Mouse (Mus musculus) intestine, postnatal 0 days (tissue): ENCODE data around the gene Cd48. TPM values are rescaled to one million over a fixed set of nuclear protein-coding genes. Genes with fewer than 3 reads are reported as not detected.

Experiments used
- ATAC-seq: fragments of 200-750 bp; cut with Nextera tagmentation; 2 replicates; pipeline ENCODE4 v1.8.0; 2017; ENCODE audit warnings: mild to moderate bottlenecking, moderate TSS enrichment, moderate library complexity
- H3K27ac ChIP-seq: fragments of 300-500 bp; sonication (generic); 2 replicates; pipeline ENCODE4 v1.5.1; 2014; ENCODE audit warnings: mild to moderate bottlenecking, low read depth, low read length, moderate library complexity
- H3K27me3 ChIP-seq: fragments of 300-500 bp; sonication (generic); replicated peaks from 2 replicates; pipeline ENCODE4 v1.6.1; 2014; ENCODE audit warnings: low read length, mixed read lengths; ENCODE audit not compliant: control insufficient read depth, insufficient read depth
- H3K36me3 ChIP-seq: fragments of 300-500 bp; sonication (generic); 2 replicates; pipeline ENCODE4 v1.6.1; 2014; ENCODE audit warnings: mild to moderate bottlenecking, moderate library complexity; ENCODE audit not compliant: control insufficient read depth, insufficient read depth
- H3K4me1 ChIP-seq: fragments of 300-500 bp; sonication (generic); replicated peaks from 2 replicates; pipeline ENCODE4 v1.6.1; 2014; ENCODE audit warnings: antibody characterized with exemption, low read length, mixed read lengths; ENCODE audit not compliant: control insufficient read depth, insufficient read depth
- H3K4me2 ChIP-seq: fragments of 300-500 bp; sonication (generic); replicated peaks from 2 replicates; pipeline ENCODE4 v1.6.1; 2014; ENCODE audit warnings: low read depth, mild to moderate bottlenecking, moderate library complexity
- H3K4me3 ChIP-seq: fragments of 300-500 bp; sonication (generic); 2 replicates; pipeline ENCODE4 v1.5.1; 2014; ENCODE audit warnings: low read depth, low read length
- H3K9ac ChIP-seq: fragments of 300-500 bp; sonication (generic); 2 replicates; pipeline ENCODE4 v1.6.1; 2014; ENCODE audit warnings: mild to moderate bottlenecking, low read depth, low read length
- H3K9me3 ChIP-seq: fragments of 300-500 bp; sonication (generic); 2 replicates; pipeline ENCODE4 v1.6.1; 2016; ENCODE audit warnings: mixed run types; ENCODE audit not compliant: control insufficient read depth
- CTCF ChIP-seq: sonication (generic); IDR thresholded peaks from 2 replicates; pipeline ENCODE4 v1.5.1; 2016; ENCODE audit warnings: low read depth, mild to moderate bottlenecking, control low read depth, antibody characterized with exemption, moderate library complexity
- WGBS: fragments of 180-500 bp; shearing (Covaris S2); extraction: QIAGEN DNeasy Blood & Tissue Kit; methylation state at CpG from one replicate; pipeline ENCODE4 v1.1.7; 2014; 5-methylcytosine and 5-hydroxymethylcytosine counted together
- polyA plus RNA-seq: library from polyadenylated mRNA; unstranded; fragments of >200 nt; fragmentation: Nextera tagmentation; extraction: Ambion mirVana; gene quantifications from 2 replicates; pipeline ENCODE4 v1.2.1, GENCODE M21; 2015

Gene Cd48
- polyA plus RNA-seq = 3.9 and 4.3 TPM in 2 replicates

DNA sequence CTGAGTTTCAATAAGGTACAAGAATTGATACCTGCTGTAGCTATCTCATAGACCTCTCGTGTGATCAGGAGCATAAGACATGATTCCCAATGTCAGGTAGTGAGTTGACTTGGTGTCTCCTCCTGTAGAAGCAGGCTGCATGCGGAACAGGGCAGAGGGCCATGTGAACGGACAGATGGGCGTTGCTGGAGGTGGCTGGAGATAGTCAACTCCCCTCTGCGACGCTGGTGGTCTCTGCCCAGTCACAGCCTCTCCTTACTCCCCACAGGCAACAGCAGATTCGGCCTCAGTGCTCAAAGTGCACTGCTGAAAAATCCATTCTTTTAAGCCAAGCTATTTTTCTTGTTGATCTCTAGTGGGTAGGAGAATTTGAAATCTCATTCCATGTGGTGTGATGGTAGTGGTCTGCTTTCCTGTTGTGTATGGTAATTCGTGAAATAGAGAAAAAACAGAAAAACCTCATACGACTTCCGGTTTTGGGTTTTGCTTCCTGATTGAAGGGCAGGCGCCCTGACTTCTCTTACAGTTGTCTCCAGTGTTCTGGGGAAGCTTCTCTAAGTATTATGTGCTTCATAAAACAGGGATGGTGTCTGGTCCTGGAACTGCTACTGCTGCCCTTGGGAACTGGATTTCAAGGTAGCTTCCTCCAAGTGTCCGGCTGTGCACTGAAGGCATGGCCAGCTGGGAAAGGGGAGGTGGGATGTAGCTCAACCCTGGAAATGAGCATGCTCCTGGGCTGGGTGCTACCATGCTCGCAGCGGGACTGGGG is at the start of gene Cd48:
TSS of gene Cd48 (plus strand) at position 479 of the 769 bp plus-strand sequence.
- Histone ChIP-seq H3K27ac (no peak within 1 kb of the TSS), H3K9ac (no peak within 1 kb of the TSS), H3K36me3 (no peaks in the 10 kb centered on the region), H3K4me2 (no peak within 1 kb of the TSS), H3K9me3 (no peaks in the 10 kb centered on the region), H3K27me3 (no peaks in the 10 kb centered on the region), H3K4me3 (no peak within 1 kb of the TSS), H3K4me1 (no peaks in the 10 kb centered on the region)
- WGBS = 81% methylated on average over 14 of the region's 14 CpGs
- no peak for TF ChIP-seq CTCF
- no peak for ATAC-seq

- Histone ChIP-seq H3K9ac (no peak overlapping the region), H3K9me3 (no peaks in the 10 kb centered on the region), H3K27me3 (no peaks in the 10 kb centered on the region), H3K4me2 (no peak overlapping the region), H3K36me3 (no peaks in the 10 kb centered on the region), H3K4me1 (no peaks in the 10 kb centered on the region), H3K27ac (no peak overlapping the region), H3K4me3 (no peak overlapping the region)
- no peak for ATAC-seq
- 54% methylated on average over 6 of the region's 6 CpGs for WGBS
- no peak for TF ChIP-seq CTCF
Observed at GRCm38 (mm10) chr1:171635696-171636095, 46.1 kb upstream of the Cd48 start.

DNA sequence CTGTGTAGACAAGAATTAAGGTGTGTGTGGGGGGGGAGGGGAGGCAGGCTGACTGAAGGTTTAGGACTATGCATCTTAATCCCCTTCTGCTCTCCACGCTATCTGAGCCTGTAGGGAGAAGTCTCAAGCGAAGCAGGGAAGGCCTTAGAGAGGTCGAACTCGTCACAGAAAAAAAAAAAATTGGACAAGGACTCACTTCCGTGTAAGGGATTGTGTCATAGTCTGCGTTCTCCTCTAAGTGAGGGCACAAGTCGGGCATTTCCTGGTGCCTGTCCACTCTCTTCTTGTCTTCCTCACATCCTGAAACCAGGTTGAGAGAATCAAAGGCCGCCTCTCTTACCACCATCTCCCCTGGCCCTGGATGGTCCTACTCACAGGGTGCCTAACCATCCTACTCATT is 44.7 kb upstream of the Cd48 start:
- Histone ChIP-seq H3K27ac (no peak overlapping the region), H3K4me1 (no peaks in the 10 kb centered on the region), H3K27me3 (no peaks in the 10 kb centered on the region), H3K9ac (no peak overlapping the region), H3K9me3 (no peaks in the 10 kb centered on the region), H3K4me3 (no peak overlapping the region), H3K4me2 (no peak overlapping the region), H3K36me3 (no peaks in the 10 kb centered on the region)
- no peak for ATAC-seq
- 79% methylated on average over 8 of the region's 8 CpGs for WGBS
- no peak for TF ChIP-seq CTCF

GRCm38 (mm10) chr1:171638686-171639085 is 43.1 kb upstream of the Cd48 start:
- Histone ChIP-seq H3K4me1 (no peaks in the 10 kb centered on the region), H3K9me3 (no peaks in the 10 kb centered on the region), H3K4me3 (no peak overlapping the region), H3K36me3 (no peaks in the 10 kb centered on the region), H3K27me3 (no peaks in the 10 kb centered on the region), H3K4me2 (no peak overlapping the region), H3K9ac (no peak overlapping the region), H3K27ac (no peak overlapping the region)
- 68% methylated on average over 2 of the region's 2 CpGs for WGBS
- ATAC-seq = no peak
- TF ChIP-seq CTCF = no peak

- WGBS = 94% methylated on average over 6 of the region's 6 CpGs
Observed at GRCm38 (mm10) chr1:171640796-171641195, 41.0 kb upstream of the Cd48 start.

GRCm38 (mm10) chr1:171643612-171644011 is 38.2 kb upstream of the Cd48 start:
- Histone ChIP-seq H3K4me2 (no peak overlapping the region), H3K27me3 (no peaks in the 10 kb centered on the region), H3K9ac (no peak overlapping the region), H3K9me3 (no peaks in the 10 kb centered on the region), H3K27ac (no peak overlapping the region), H3K4me1 (no peaks in the 10 kb centered on the region), H3K36me3 (no peaks in the 10 kb centered on the region), H3K4me3 (no peak overlapping the region)
- TF ChIP-seq CTCF = no peak
- WGBS = 77% methylated on average over 7 of the region's 7 CpGs
- no peak for ATAC-seq

More at GRCm38 (mm10) chr1:171640796-171641195, 41.0 kb upstream of the Cd48 start:
- H3K36me3 ChIP-seq = no peaks in the 10 kb centered on the region
- no peak for ATAC-seq
- TF ChIP-seq CTCF = no peak
- no peak overlapping the region for H3K4me3 ChIP-seq
- no peak overlapping the region for H3K27ac ChIP-seq
- H3K9ac ChIP-seq = no peak overlapping the region
- no peaks in the 10 kb centered on the region for H3K27me3 ChIP-seq
- H3K9me3 ChIP-seq = no peaks in the 10 kb centered on the region
- H3K4me1 ChIP-seq = no peaks in the 10 kb centered on the region
- H3K4me2 ChIP-seq = no peak overlapping the region
